Mouse (Mus musculus) myocyte (in vitro differentiated cells): ENCODE measurements around the gene Rtbdn.

Experiments used
- E2F4 ChIP-seq: IDR thresholded peaks from one replicate; pipeline ENCODE4 v1.6.1; 2011; ENCODE audit warnings: mild to moderate bottlenecking, control low read depth, moderate library complexity; ENCODE audit not compliant: insufficient read depth
- MYOD1 ChIP-seq, 3 experiments: IDR thresholded peaks; one replicate each; pipeline ENCODE4 v1.6.1; 2011; ENCODE audit warnings: control low read depth in 2 of 3, low read depth in 2 of 3, mild to moderate bottlenecking in 2 of 3, moderate library complexity in 1 of 3; ENCODE audit not compliant: insufficient read length in 2 of 3, control insufficient read depth in 1 of 3
- POLR2A ChIP-seq: IDR thresholded peaks from one replicate; pipeline ENCODE4 v1.6.1; 2011; ENCODE audit warnings: low read depth, mild to moderate bottlenecking, control low read depth, moderate library complexity; ENCODE audit not compliant: insufficient read length
- POLR2AphosphoS2 ChIP-seq: IDR thresholded peaks from one replicate; pipeline ENCODE4 v1.6.1; 2011; ENCODE audit warnings: low read depth, control low read depth; ENCODE audit not compliant: insufficient read length
- USF1 ChIP-seq: IDR thresholded peaks from one replicate; pipeline ENCODE4 v1.6.1; 2011; ENCODE audit warnings: low read depth, mild to moderate bottlenecking, control low read depth, moderate library complexity

GRCm38 (mm10) chr8:84989810-84990209 lies 43.0 kb downstream of the Rtbdn start:
- TF ChIP-seq POLR2AphosphoS2 = peak; percentile 63
- no peak for TF ChIP-seq E2F4
- no peak for TF ChIP-seq MYOD1 (IDR thresholded peaks at IDR 0.05; ENCODE audit: control insufficient read depth in 1 of 3, insufficient read length in 2 of 3, low read depth in 2 of 3)
- no peak for TF ChIP-seq USF1
- TF ChIP-seq POLR2A = peak; percentile 30
